Mouse (Mus musculus): ENCODE measurements around the gene Hist1h2bh.
"Not testable (repeated sequence)": the region's sequence is repeated elsewhere in the genome, so short reads cannot be mapped to it uniquely, and the experiment has no call there.

- not testable (repeated sequence) for TF ChIP-seq MYOG (IDR thresholded peaks at IDR 0.05; ENCODE audit: control insufficient read depth in 1 of 3, insufficient read depth in 1 of 3, insufficient read length in 2 of 3, low read depth in 2 of 3); MYOD1 (IDR thresholded peaks at IDR 0.05; ENCODE audit: control insufficient read depth in 1 of 3, insufficient read length in 2 of 3, low read depth in 2 of 3); MAX (IDR thresholded peaks at IDR 0.05; ENCODE audit: low read depth); CEBPB (IDR thresholded peaks at IDR 0.05; ENCODE audit: insufficient read depth, poor library complexity, severe bottlenecking); TCF12 (IDR thresholded peaks at IDR 0.05; ENCODE audit: insufficient read depth, poor library complexity, severe bottlenecking); TCF3 (IDR thresholded peaks at IDR 0.05; ENCODE audit: insufficient read length, low read depth)
- peak; percentile 71 for TF ChIP-seq POLR2A (IDR thresholded peaks at IDR 0.05; ENCODE audit: insufficient read length, low read depth)
- TF ChIP-seq POLR2AphosphoS2 (IDR thresholded peaks at IDR 0.05; ENCODE audit: insufficient read length, low read depth) = peak; percentile 82
These were observed 32.7 kb upstream of the Hist1h2bh start for GRCm38 (mm10) chr13:23575864-23576313.

All from myocyte (in vitro differentiated cells).